ENCODE assay signal across 11 mouse cellular contexts in genomic region chrX:140506436-140507180, GRCm38 (mm10). TPM values are rescaled to one million over a fixed set of nuclear protein-coding genes. Genes with fewer than 3 reads are reported as not detected.
DNase-seq lines count a peak whose midpoint lies in the region; ATAC-seq and TF ChIP-seq lines count a peak whose summit lies in the region.
"Had no signal": no experiment of that assay in that cellular context is flagged by ENCODE, and none has a peak within 500 bp of the region (broad histone marks: within the 10 kb centered on the region; RNA-seq: fewer than 3 reads in every experiment).

No protein-coding gene starts in this region.

- H3K4me3 ChIP-seq in liver, embryonic 16.5 days (ENCODE audit: low read depth, low read length): no peak overlapping the region
- no peak overlapping the region for H3K4me3 ChIP-seq in liver, embryonic 12.5 days
- no peak overlapping the region for H3K4me3 ChIP-seq in cortical plate, adult 2 months (ENCODE audit: insufficient read depth, low read length)
- H3K4me3 ChIP-seq in stomach, embryonic 16.5 days (replicated peaks; ENCODE audit: low read length): no peak overlapping the region
- H3K4me3 ChIP-seq: forebrain, embryonic 13.5 days; lung, embryonic 15.5 days had no signal

- no peak for ATAC-seq in liver, embryonic 16.5 days (ENCODE audit: low read depth)
- no peak for ATAC-seq in liver, embryonic 12.5 days
- ATAC-seq in stomach, embryonic 16.5 days (ENCODE audit: insufficient read depth, low FRiP score): no peak
- no peak for ATAC-seq in erythroid progenitor cell, adult 5-6 weeks (replicated peaks; ENCODE audit: low FRiP score, poor library complexity, severe bottlenecking)
- ATAC-seq: forebrain, embryonic 13.5 days had no signal

- peaks cover 15% of the 10 kb centered on the region for H3K4me1 ChIP-seq in liver, embryonic 16.5 days (ENCODE audit: control insufficient read depth, low read depth, low read length)
- peaks cover 37% of the 10 kb centered on the region for H3K4me1 ChIP-seq in liver, embryonic 12.5 days
- H3K4me1 ChIP-seq in cortical plate, adult 2 months (ENCODE audit: control insufficient read depth, insufficient read depth, low read length): peaks cover 1% of the 10 kb centered on the region; the same call in 1 of the 2 replicates
- H3K4me1 ChIP-seq in stomach, embryonic 16.5 days (ENCODE audit: control insufficient read depth, insufficient read depth, low read length): peaks cover 5% of the 10 kb centered on the region; the same call in 1 of the 2 replicates
- H3K4me1 ChIP-seq: forebrain, embryonic 13.5 days had no signal

- H3K27ac ChIP-seq in liver, embryonic 16.5 days (ENCODE audit: low read length): 0 out of 2 replicates have a peak overlapping the region, but pooled peaks have one; percentile 16
- H3K27ac ChIP-seq in liver, embryonic 12.5 days: no peak overlapping the region
- H3K27ac ChIP-seq in cortical plate, adult 2 months (ENCODE audit: insufficient read depth, low read length): peak overlapping the region; percentile 81
- peak overlapping the region; percentile 89 for H3K27ac ChIP-seq in stomach, embryonic 16.5 days (ENCODE audit: low read length)
- H3K27ac ChIP-seq: forebrain, embryonic 13.5 days had no signal

- 47% methylated on average over 6 of the region's 6 CpGs for WGBS in liver, embryonic 16.5 days (ENCODE audit: insufficient replicate concordance)
- 53% methylated on average over 6 of the region's 6 CpGs for WGBS in liver, embryonic 12.5 days (ENCODE audit: insufficient replicate concordance)
- WGBS in stomach, embryonic 16.5 days: 75% methylated on average over 6 of the region's 6 CpGs

- no peaks in the 10 kb centered on the region for H3K36me3 ChIP-seq in liver, embryonic 16.5 days (ENCODE audit: control insufficient read depth, insufficient read depth)
- H3K36me3 ChIP-seq in liver, embryonic 12.5 days: no peaks in the 10 kb centered on the region
- H3K36me3 ChIP-seq in stomach, embryonic 16.5 days (ENCODE audit: control insufficient read depth, insufficient read depth, low read length): no peaks in the 10 kb centered on the region
- H3K36me3 ChIP-seq: lung, embryonic 15.5 days had no signal

- H3K9ac ChIP-seq in liver, embryonic 16.5 days (ENCODE audit: low read depth, low read length): no peak overlapping the region
- H3K9ac ChIP-seq in liver, embryonic 12.5 days: no peak overlapping the region
- H3K9ac ChIP-seq in stomach, embryonic 16.5 days (ENCODE audit: low read length): no peak overlapping the region
- H3K9ac ChIP-seq: forebrain, embryonic 13.5 days; lung, embryonic 15.5 days had no signal

- TF ChIP-seq CTCF in cortical plate, adult 2 months (IDR thresholded peaks at IDR 0.05; ENCODE audit: extremely low read depth, insufficient read depth, low read length): no peak

- H3K9me3 ChIP-seq in liver, embryonic 16.5 days (replicated peaks; ENCODE audit: control insufficient read depth, low read length): no peaks in the 10 kb centered on the region
- no peaks in the 10 kb centered on the region for H3K9me3 ChIP-seq in liver, embryonic 12.5 days (replicated peaks)
- no peaks in the 10 kb centered on the region for H3K9me3 ChIP-seq in stomach, embryonic 16.5 days (replicated peaks; ENCODE audit: control insufficient read depth, low read length)
- H3K9me3 ChIP-seq: forebrain, embryonic 13.5 days; lung, embryonic 15.5 days had no signal

- DNase-seq in Muller cell, postnatal 12 days (ENCODE audit: inconsistent ontology term): peak; percentile 40
- no peak for DNase-seq in embryo, embryonic 10 days (ENCODE audit: low spot score)
- DNase-seq: cerebellum, adult 11 months had no signal

- no peak overlapping the region for H3K4me2 ChIP-seq in liver, embryonic 16.5 days (ENCODE audit: low read depth, low read length)
- H3K4me2 ChIP-seq in liver, embryonic 12.5 days: no peak overlapping the region
- H3K4me2 ChIP-seq in stomach, embryonic 16.5 days (ENCODE audit: low read depth, low read length): no peak overlapping the region
- H3K4me2 ChIP-seq: forebrain, embryonic 13.5 days; lung, embryonic 15.5 days; midbrain, embryonic 11.5 days had no signal

- TF ChIP-seq POLR2A in cortical plate, adult 2 months (IDR thresholded peaks at IDR 0.05; ENCODE audit: extremely low read depth, insufficient read depth, low read length): no peak

- no peaks in the 10 kb centered on the region; the same call in 1 of the 2 replicates for H3K27me3 ChIP-seq in liver, embryonic 16.5 days (ENCODE audit: control insufficient read depth, insufficient read depth, low read depth, low read length)
- H3K27me3 ChIP-seq in liver, embryonic 12.5 days (replicated peaks): peaks cover 16% of the 10 kb centered on the region
- no peaks in the 10 kb centered on the region; the same call in 1 of the 2 replicates for H3K27me3 ChIP-seq in stomach, embryonic 16.5 days (ENCODE audit: control insufficient read depth, insufficient read depth, low read length)
- H3K27me3 ChIP-seq: lung, embryonic 15.5 days had no signal

RNA-seq across cellular contexts. Expression of gene Prps1, which starts 50.2 kb away (rescaled TPM):
- polyA plus RNA-seq in liver, embryonic 16.5 days (2015; fragmentation: Nextera tagmentation; extraction: Ambion mirVana): 27.5 and 30.1 TPM in 2 replicates
- polyA plus RNA-seq in liver, embryonic 12.5 days (2016; fragmentation: Nextera tagmentation; extraction: Ambion mirVana): 57.6 and 61.0 TPM in 2 replicates
- polyA plus RNA-seq in cortical plate, adult 2 months (2012; rRNA removed): 60.8 and 61.5 TPM in 2 replicates
- polyA plus RNA-seq in stomach, embryonic 16.5 days (2015; fragmentation: Nextera tagmentation; extraction: Ambion mirVana): 30.6 and 32.0 TPM in 2 replicates
- total RNA-seq in erythroid progenitor cell, adult 5-6 weeks (2015; ENCODE audit: low replicate concordance): 17.2 and 24.5 TPM in 2 replicates
- total RNA-seq in erythroid progenitor cell, adult 5-6 weeks (2017; ENCODE audit: low replicate concordance): 12.7 and 14.4 TPM in 2 replicates
